Mouse (Mus musculus): ENCODE measurements around the gene Map3k14.
"Not testable (repeated sequence)": the region's sequence is repeated elsewhere in the genome, so short reads cannot be mapped to it uniquely, and the experiment has no call there.

The Map3k14 gene

DNA sequence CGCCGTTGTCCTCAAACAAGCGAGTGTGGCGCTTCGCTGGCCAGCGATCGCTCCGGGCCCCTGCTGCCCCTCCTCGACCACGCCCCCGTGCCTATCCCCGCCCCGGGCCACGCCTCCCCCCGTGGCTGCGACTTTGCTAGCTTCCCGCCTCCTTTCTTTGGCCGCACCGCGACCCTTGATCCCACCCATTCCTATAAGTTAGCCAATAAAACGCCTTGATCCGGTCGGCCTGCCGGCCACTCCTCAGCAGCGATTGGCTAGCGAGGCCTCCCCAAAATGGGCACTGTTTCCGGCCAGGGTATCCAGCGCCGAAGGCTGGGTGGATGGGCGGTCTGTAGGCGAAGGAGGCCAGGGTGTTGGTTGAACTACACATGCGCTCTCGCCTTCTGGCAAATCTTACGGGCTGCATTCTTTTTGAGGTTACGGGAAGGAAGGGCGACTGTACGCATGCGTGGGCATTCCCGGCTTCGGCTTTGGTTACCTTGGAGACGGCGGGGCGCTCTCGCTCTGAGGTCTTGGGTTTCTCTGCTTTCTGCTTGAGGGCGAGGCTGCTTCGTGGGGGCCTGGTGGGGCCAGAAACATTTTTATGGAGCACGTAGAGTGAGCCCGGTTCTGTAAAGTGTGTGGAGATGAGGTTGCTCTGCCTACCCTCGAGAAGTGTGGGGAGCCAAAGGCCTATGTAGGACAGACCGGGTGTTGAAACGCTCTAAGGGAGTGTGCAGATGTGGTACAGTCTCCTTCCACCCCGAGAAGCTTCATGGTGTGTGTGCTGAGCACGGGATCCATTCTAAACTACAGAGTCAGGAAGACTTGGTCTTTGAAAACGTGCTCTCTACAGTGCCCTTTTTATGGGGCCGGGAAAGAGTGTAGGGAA, at the start of gene Map3k14:
Gene Map3k14 (minus strand): TSS at position 127 of the 874 bp plus-strand sequence.
- DNase-seq (ENCODE audit: low read depth, low spot score) = peak; percentile 100

DNA sequence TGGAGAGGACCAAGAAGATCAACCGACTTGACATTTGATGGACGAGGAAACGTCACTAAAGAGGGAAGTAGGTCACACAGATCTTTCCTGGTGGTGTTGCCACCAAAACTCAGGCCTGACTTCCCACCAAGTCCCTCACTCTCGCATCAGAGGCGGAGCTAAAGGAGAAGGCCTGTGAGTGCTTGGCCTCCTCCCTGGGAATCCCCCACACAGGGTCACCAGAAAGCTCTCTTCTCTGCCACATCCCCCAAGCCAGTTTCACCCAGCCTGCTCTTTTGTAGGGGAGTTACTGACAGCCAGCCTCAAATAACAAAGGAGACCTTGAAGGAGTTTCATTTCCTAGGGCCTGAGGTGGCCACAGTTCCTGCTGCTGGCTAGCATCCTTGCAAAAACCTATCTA, 48.1 kb upstream of the Map3k14 start:
- DNase-seq (ENCODE audit: low read depth, low spot score) = no peak

DNA sequence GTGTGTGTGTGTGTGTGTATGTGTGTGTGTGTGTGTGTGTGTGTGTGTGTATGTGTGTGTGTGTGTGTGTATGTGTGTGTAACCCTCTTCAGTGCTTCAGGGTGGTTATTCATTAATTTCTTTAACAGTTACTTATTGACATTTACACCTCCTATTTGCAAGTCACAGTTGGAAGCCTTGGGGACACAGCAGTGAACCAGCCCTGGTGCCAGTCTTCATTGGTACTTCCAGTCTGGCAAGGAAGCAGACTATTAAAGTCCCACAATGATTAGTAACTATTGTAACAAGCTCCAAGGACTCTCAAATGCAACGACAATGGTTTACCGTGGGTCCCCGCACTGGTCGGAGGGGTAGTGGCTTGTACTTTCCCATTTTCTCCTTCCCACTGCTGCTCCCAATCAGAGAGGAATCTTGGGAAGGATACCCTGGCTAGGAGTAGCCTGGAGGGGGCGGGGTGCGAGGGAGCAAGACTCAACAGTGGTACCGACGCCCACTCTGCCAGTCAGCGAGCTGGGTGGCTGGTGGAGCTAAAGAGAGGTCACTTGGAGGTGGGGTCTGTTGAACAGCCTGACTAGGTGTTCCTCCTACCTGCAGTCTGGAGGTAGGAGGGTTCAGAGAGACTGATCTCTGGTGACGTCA, 47.6 kb upstream of the Map3k14 start:
- DNase-seq (ENCODE audit: low read depth, low spot score) = no peak

DNA sequence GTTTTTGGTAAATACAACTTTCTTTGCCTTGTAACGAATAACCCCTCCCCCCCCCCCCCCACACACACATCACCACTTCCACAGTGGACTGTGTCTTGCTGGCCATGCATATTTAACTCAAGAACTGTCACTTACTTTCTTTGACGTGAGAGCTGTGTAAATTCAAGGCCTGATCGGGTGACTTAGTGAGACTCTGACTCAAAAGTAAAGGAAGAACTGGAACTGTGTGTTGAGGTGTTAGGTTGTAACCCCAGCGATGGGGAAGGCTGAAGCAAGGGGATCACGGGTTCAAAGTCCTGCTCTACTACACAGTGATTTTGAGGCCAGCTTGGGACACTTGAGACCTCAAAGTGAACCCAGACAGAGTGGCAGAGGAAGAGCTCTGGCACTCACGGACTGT, 46.3 kb upstream of the Map3k14 start:
- no peak for DNase-seq (ENCODE audit: low read depth, low spot score)

DNA sequence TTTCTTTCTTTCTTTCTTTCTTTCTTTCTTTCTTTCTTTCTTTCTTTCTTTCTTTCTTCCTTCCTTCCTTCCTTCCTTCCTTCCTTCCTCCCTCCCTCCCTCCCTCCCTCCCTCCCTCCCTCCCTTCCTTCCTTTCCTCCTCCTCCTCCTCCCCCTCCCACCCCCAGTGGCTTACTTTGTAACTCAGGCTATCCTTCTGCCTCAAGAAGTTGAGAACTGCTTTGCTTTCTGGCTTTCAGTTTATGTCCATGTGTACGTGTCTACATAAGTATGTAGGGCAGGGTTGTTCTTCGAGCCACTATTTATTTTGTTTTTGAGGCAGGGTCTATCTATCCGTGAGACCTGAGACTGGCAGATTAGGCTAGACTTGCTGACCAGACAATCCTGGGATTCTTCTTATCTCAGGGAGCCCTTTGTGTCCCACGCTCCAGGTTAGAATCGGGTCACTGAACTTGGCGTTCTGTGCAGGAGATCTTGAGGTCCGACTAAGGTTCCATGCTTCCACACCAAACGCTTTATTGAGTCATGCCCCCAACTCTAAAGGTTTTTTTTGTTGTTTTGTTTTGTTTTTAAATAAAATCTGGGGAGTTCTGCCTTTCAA, 45.5 kb upstream of the Map3k14 start:
- DNase-seq (ENCODE audit: low read depth, low spot score) = no peak

DNA sequence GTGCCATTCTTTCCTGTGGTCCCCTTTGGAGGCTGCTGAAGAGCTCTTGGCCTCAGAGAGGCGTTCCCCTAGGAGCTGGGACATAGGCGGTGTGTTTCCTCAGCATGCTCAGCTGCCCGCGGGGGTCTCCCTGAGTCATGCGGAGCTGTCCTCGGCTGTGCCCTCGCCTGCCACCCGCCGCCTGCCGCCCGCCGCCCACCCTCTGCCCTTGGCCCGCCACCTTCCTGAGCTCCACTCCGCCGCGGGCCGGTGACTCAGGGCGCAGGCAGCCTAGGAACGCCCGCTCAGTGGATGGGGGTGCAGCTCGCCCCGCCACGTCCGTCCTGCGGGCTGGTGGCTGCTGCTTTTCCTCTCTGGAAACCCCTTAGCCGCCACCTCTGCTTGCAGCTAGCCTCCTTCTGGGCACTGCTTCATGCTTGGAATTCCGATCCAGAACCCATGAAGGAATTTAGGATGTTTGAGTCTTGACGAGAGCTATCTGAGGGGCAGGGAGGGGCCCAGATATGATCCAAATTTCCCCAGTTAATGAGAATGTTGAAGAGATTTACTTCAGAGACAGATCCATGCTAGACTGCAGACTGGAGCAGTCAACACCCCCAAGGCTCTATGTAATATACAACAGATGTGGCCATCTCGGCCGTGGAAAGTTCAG, 44.8 kb upstream of the Map3k14 start:
- DNase-seq (ENCODE audit: low read depth, low spot score) = peak; percentile 63

DNA sequence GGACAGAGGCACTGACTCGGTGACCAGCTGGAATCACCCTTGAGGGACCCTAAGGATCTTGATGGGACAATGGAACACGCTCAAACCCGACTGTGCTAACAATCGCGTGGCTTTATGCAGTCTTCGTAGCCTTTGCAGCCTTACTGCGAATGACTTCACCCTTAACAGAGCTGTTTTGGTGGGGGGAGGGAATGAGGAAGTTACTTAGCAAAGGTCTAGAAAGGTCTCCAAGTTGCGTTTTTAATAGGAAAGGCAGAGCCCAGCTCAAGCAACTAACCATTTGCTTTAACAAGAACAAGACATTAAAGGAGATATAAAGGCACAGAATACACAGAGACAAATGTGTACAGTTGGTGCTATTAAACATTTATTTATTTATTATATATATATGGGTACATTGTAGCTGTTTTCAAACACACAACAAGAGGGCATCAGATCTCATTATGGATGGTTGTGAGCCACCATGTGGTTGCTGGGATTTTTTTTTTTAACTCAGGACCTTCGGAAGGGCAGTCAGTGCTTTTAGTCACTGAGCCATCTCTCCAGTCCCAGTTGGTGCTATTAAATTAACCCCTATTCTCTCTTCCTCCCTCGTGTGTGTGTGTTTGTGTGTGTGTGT, 42.8 kb upstream of the Map3k14 start:
- DNase-seq (ENCODE audit: low read depth, low spot score) = no peak

DNA sequence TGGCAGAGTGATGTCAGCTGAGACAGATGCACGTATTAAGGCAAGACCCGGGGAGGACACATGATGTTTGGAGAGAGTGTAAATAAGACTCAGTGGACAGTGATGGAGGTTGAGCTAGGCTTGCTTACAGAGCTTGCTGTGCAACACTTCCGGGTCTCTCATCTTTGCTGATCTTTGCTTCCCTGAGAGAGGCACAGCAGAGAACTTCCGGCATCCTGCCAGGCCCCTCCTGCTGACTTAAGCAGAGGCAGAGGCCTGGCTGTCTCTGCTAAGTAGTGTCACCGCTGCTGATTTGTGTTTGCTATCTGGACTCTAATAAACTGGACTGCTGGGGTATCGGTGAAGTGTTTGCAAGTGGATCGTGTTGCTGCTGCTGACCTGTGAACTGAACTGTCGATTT, 40.6 kb upstream of the Map3k14 start:
- no peak for DNase-seq (ENCODE audit: low read depth, low spot score)

DNA sequence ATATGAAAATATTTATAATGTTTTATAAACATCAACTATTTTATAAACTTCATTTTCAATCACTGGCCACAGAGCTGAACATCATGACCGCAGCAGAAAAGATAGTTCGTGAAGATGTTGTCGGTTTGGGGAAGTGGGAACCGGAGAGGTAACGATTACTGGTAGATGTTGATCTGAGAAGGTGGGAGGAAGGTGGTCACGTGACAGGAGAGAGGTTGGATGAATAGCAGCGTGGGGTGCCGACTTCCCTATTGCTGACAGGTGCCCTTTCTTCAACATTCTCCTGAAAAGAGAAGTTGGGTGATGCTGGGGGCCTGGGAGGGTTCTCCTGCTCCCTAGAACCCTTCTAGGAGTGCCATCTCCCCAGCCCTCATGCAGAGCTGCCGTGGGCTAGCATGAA, 37.3 kb upstream of the Map3k14 start:
- no peak for DNase-seq (ENCODE audit: low read depth, low spot score)

DNA sequence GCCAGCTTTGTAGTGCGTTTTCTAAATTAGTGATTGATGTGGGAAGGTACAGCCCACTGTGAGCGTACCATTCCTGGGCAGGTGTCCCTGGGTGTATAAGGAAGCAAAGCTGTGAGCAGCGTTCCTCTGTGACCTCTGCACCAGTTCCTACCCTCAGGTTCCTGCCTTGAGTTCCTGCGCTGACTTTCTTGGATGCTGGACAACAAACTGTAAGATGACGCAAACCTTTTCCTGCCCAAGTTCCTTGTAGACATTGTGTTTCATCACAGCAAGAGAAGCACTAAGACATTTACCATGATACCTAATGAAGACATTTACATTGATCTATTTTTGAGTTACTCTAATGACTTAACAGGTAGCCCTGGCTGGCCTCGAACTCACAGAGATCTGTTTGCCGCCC, 27.5 kb upstream of the Map3k14 start:
- no peak for DNase-seq (ENCODE audit: low read depth, low spot score)

DNA sequence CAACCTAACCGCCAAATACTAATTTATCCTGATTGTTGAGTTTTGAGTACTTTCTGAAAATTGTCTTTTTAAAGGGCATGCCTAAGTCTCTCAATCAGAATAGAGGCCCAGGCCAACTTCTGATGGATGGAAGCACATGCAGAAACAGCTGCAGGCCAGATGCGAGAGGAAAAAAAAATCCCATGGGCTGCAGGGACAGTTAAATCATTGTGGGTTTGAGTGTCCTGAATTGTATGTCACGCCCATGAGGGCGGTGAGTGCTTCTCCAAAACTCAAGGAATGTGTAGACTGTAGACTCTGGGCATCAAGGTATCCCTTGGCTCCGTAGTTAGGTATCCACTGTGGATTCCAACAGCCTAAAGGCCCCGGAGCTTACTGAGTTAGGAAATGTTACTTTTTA, 26.8 kb upstream of the Map3k14 start:
- DNase-seq (ENCODE audit: low read depth, low spot score) = peak; percentile 43

DNA sequence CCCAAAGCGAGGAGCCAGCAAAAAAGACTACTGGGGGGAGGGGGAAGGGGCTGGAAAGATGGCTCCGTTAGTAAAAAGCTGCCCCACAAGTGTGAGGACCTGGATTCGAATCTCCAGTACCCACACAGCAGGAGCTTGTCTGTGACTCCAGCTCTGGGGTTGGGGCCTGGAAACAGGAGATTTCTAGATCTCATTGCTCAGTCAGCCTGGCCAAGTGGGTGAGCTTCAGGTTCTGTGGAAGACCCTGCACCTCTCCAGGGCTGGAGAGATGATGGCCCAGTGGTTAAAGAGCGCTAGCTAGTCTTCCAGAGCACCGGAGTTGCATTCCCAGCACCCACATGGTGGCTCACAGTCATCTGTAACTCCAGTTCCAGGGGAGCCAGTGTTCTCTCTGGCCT, 25.6 kb upstream of the Map3k14 start:
- no peak for DNase-seq (ENCODE audit: low read depth, low spot score)

DNA sequence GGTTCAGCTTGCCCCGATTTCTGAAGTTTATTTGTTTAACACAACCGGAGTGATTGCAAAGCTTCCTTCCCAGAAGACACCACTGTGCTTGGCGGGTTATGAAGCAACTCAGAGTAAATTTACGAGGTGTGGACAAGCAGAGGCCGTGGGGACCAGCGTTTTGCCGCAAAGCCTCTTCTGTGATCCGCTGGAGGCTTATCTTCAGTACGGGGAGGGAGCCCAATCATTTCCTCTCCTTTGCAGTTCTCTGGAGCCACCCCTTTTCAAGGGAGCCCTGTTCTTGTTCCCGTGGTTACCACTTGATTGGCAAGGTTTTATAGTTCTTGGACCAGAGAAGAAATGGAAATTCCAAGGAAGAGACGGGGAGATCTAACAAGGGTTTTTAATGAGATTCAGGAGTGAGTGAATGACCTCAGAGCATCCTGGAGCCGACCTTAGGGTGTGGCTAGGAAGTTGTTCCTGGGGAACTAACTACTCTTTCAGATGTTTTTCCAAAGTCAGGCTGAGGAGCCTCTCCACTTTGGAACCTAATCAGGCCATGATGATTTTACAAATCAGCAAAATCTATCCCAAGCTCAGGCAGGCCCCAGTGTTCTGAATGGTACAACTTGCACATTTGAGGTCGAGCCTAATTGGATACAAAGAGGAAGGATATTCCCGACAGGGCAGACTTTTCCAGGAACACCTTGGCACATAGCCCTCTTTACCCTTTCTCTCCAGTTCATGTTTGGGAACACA, 25.0 kb upstream of the Map3k14 start:
- DNase-seq (ENCODE audit: low read depth, low spot score) = peak; percentile 45

DNA sequence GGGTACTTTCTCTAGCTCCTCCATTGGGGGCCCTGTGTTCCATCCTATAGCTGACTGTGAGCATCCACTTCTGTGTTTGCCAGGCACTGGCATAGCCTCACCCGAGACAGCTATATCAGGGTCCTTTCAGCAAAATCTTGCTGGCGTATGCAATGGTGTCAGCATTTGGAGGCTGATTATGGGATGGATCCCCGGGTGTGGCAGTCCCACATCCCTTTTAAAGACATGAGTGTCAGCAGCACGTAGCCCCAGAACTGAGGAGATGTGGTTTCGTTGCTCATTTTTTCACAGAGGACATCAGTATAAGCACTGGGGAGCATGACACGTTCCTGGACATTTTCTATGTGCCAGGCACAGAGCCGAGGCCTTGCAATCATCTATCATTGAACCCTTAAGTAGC, 23.6 kb upstream of the Map3k14 start:
- not testable (repeated sequence) for DNase-seq (ENCODE audit: low read depth, low spot score)

DNA sequence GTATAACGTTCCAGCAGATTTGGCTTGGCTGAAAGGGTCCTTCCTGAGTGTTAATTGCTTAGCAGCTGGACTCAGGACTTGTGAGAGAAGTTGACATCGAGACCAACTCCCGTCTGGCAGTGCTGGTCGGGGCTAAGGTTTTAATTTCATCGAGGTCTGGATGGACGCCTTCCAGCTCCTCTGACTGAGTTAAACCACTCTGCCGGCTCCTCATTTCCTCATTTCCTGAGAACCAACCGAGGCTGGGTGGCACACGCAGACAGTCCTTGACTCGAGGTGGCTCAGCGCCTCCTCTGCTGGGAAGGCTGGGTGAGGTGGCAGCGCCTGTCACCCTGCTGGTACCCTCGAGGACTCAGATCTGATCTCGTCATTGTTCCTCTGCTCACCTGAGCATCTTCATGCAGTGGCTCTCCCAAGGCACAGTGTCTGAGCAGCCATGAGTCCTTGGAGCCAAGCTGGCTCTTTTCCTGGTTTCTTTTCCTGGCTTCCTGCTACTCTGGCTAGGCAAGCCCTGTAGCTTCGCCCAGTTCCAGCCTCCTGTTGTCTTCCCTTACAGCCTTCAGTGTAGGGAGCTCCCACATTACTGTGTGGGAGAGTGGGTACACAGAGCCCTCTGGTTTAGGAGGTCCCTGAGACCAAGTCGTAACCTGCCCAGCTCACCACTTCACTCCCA, 21.2 kb upstream of the Map3k14 start:
- no peak for DNase-seq (ENCODE audit: low read depth, low spot score)

DNA sequence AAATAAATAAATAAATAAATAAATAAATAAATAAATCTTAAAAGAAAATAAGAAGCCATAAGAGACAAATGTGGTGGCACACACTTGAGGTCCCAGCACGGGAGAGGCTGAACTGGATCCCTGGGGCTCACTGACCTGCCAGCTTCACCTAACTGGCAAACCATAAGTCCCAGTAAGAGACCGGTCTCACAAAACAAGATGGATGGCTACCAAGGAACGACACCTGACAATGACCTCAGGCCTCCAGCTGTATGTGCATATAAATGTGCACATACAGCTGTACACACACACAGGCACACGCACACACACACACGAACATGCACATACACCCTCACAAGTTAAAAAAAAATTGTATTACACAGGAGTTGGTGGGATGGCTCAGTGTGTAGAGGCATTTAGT, 19.6 kb upstream of the Map3k14 start:
- DNase-seq (ENCODE audit: low read depth, low spot score) = no peak

DNA sequence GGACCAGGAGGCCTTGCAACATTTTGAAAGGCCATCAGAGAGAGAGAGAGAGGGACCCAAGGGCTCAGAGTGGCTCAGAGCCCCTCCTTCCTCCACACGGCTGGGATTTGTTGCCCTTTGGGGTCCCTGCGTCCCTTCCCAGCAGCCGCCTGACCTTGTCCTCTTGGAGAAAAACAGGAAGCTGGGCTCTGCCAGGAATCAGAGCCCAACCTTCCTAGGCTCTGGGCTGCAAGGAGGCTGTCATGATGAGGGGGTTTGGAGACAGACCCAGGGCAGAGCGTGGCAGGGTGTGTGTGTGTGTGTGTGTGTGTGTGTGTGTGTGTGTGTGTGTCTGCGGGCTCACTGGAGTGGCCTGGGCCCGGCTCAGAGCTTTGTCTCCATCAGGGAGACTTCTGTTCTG, 18.7 kb upstream of the Map3k14 start:
- DNase-seq (ENCODE audit: low read depth, low spot score) = no peak

DNA sequence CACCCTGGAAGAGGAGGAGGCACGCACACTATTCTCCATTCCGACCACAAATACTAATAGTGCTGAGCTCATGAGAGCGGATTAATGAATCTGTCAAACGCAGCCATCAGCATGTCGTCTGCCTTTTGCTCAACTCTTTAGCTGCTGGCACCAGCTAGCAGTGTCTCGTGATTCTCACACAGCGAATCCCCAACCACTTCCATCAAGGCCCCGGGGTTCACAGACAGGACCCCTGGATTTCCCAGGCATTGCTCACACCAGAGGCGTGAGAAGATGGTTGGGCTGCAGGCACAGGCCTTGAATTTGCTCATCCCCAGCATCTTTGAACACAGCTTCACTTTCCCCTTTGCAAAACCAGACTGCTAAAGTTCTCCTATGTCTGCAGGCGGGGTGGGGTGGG, 18.0 kb upstream of the Map3k14 start:
- no peak for DNase-seq (ENCODE audit: low read depth, low spot score)

DNA sequence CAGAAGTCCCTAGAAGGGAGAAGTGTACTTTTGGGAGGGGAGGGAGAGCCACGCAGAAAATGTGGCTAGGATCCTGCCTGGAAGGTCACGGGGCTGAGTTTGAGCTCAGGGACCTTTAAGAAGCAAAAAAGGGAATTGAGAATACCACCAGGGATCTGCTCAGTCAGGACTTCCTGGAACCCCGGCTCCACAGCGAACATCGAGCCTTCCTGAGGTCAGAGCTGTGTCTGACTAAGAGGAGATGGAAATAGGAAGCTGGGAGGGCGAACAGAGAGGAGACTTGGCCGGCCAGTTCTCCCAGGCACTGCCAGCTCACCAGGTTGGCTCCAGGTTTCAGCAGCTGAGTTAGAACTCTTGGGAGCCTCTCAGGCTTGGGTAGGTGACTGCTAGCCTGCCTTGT, 14.5 kb upstream of the Map3k14 start:
- DNase-seq (ENCODE audit: low read depth, low spot score) = no peak

DNA sequence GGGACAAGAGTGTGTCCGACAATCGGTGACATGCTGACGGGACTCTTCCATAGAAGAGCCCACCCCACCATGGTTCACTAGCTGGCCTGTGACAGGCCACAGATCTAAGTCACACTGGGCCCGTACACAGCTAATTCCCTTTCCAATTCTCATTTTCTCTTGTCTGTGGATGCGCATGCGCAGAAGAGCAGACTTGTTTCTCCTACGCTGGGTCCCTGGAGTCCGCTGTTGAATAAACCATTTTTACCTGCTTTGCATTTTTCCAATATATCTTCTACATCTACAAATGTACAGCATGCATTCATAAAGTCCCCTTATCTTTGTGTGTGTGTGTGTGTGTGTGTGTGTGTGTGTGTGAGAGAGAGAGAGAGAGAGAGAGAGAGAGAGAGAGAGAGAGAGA, 9.2 kb upstream of the Map3k14 start:
- DNase-seq (ENCODE audit: low read depth, low spot score) = no peak

DNA sequence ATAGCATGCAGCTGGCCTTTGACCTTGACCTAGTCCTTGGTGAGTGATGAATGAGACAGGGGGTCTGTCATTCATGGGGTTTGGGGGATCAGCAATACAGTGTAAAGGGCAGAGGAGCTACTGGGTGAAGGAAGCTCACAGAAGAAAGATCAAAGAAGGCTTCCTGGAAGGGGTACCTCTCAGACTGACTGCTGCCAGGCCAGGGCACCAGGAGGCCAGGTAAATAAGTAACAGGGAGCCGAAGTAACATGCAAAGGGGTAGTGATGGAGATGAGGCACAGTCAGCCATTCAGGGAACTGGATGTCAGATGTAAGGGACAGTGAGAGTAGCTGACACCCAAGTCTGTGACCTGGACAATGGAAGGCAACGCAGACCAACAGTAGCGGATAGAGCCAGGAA, 5.6 kb upstream of the Map3k14 start:
- DNase-seq (ENCODE audit: low read depth, low spot score) = no peak

Data from forelimb bud, embryonic 11.5 days (tissue).